Mouse (Mus musculus) myocyte (in vitro differentiated cells): Measurements from ENCODE around the gene Lrrc4.

ENCODE experiments used
- CEBPB ChIP-seq: IDR thresholded peaks from 2 replicates; pipeline ENCODE4 v1.6.1; 2011; ENCODE audit warnings: mild to moderate bottlenecking, moderate library complexity; ENCODE audit not compliant: poor library complexity, insufficient read depth, severe bottlenecking
- E2F4 ChIP-seq: IDR thresholded peaks from one replicate; pipeline ENCODE4 v1.6.1; 2011; ENCODE audit warnings: mild to moderate bottlenecking, control low read depth, moderate library complexity; ENCODE audit not compliant: insufficient read depth
- MAX ChIP-seq: IDR thresholded peaks from one replicate; pipeline ENCODE4 v1.6.1; 2011; ENCODE audit warnings: low read depth, mild to moderate bottlenecking, control low read depth
- MYOD1 ChIP-seq, 3 experiments: IDR thresholded peaks; one replicate each; pipeline ENCODE4 v1.6.1; 2011; ENCODE audit warnings: control low read depth in 2 of 3, low read depth in 2 of 3, mild to moderate bottlenecking in 2 of 3, moderate library complexity in 1 of 3; ENCODE audit not compliant: insufficient read length in 2 of 3, control insufficient read depth in 1 of 3
- POLR2A ChIP-seq: IDR thresholded peaks from one replicate; pipeline ENCODE4 v1.6.1; 2011; ENCODE audit warnings: low read depth, mild to moderate bottlenecking, control low read depth, moderate library complexity; ENCODE audit not compliant: insufficient read length
- POLR2AphosphoS2 ChIP-seq: IDR thresholded peaks from one replicate; pipeline ENCODE4 v1.6.1; 2011; ENCODE audit warnings: low read depth, control low read depth; ENCODE audit not compliant: insufficient read length
- REST ChIP-seq: IDR thresholded peaks from one replicate; pipeline ENCODE4 v1.6.1; 2011; ENCODE audit warnings: mild to moderate bottlenecking, control low read depth, moderate library complexity; ENCODE audit not compliant: insufficient read depth, insufficient read length
- TCF12 ChIP-seq: IDR thresholded peaks from one replicate; pipeline ENCODE4 v1.6.1; 2011; ENCODE audit warnings: mild to moderate bottlenecking, control low read depth; ENCODE audit not compliant: poor library complexity, insufficient read depth, severe bottlenecking
- TCF3 ChIP-seq: IDR thresholded peaks from one replicate; pipeline ENCODE4 v1.6.1; 2011; ENCODE audit warnings: low read depth, control low read depth; ENCODE audit not compliant: insufficient read length
- USF1 ChIP-seq: IDR thresholded peaks from one replicate; pipeline ENCODE4 v1.6.1; 2011; ENCODE audit warnings: low read depth, mild to moderate bottlenecking, control low read depth, moderate library complexity

DNA sequence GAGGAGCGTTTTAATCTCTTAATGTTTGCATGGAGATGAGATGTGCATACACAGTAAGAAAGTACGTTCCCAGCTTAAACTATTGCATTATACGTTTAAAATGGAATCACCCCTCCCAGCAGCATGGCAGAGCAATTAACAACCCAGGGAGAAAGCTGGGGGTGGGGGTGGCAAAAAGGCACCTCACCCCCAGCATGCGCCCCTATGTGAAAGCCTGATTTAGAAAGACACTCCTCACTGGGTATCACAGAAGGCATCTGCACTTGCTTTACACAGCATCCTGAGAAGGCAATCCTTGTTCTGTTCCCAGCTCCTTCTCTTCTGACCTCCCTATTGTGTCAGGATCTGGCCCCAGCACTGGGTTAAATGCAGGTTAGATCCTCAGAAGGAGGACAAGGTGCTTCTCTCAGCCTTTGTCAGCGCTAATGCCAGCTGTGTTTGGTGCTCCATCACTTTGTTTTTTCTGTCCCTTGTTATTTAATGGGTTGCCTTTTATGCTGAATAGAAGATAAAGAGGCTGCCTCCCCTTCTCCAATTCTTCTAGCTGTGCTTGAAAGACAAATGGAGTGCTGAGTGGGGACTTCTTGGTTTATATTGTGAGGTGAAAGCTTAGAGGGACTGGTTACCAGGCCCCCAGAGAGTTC is 69.3 kb downstream of the Lrrc4 start:
- TF ChIP-seq TCF12 (no peak), POLR2A (no peak), POLR2AphosphoS2 (no peak), USF1 (no peak), CEBPB (no peak), TCF3 (no peak), MAX (no peak), REST (no peak), MYOD1 (IDR thresholded peaks at IDR 0.05; ENCODE audit: control insufficient read depth in 1 of 3, insufficient read length in 2 of 3, low read depth in 2 of 3) (no peak), E2F4 (no peak)
